Mouse (Mus musculus): ENCODE results near the gene Irgq. TPM values are rescaled to one million over a fixed set of nuclear protein-coding genes. Genes with fewer than 3 reads are reported as not detected.

Irgq gene
- polyA plus RNA-seq, 1 experiment, result 12.3 TPM

DNA sequence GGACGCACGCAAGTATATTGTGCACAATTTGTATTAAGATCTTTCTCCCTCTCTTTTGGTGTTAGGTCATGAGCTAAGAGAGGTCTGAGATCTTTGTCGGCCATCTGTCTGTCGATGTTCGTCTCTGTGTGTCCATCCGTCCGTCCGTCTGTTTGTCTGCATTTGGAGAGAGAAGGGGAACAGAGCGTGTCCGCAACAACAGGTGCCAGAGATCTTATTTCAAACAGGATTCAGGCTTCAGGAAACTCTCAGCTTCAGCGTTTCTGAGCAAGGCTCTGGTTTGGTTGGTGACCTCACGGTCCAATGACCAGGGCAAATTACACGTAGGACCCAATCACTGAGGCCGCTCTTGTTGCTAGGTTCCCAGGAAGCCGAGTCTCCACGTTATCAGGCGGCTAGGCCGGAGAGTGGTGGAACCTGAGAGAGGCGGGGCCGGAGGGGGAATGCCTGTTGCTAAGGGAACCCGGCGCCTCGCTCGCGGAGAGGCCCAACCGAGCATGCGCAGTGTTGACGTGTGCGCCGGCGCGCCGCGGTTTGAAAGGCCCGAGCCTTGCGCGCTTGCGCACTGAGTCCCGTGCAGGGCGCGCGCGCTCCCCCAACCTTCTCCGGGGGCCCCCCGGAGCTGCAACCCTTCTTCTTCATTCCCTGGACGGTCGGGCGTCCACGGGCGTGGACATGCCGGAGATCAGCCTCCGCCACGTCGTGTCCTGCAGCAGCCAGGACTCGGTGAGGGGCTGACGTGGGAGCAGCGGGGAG is 16.3 kb downstream of the Irgq start:
- Histone ChIP-seq H3K4me1 (ENCODE audit: control insufficient read depth, insufficient read depth, insufficient read length, low read length) (peaks cover 3% of the 10 kb centered on the region), H3K27ac (ENCODE audit: insufficient read depth, low read depth, low read length) (peak overlapping the region; percentile 64), H3K4me3 (ENCODE audit: low read depth, low read length) (peak overlapping the region; percentile 85), H3K36me3 (ENCODE audit: control insufficient read depth, insufficient read depth, low read length) (no peaks in the 10 kb centered on the region), H3K27me3 (ENCODE audit: control insufficient read depth, insufficient read depth, low read length) (no peaks in the 10 kb centered on the region)
- WGBS, result under 1% methylated on average over 57 of the region's 57 CpGs
- TF ChIP-seq CTCF (IDR thresholded peaks at IDR 0.05; ENCODE audit: extremely low read depth, insufficient read length, insufficient replicate concordance, low read depth, low read length) (no peak), POLR2A (IDR thresholded peaks at IDR 0.05; ENCODE audit: low read depth, low read length) (peak; percentile 36; the same call in 1 of the 2 replicates)

DNA sequence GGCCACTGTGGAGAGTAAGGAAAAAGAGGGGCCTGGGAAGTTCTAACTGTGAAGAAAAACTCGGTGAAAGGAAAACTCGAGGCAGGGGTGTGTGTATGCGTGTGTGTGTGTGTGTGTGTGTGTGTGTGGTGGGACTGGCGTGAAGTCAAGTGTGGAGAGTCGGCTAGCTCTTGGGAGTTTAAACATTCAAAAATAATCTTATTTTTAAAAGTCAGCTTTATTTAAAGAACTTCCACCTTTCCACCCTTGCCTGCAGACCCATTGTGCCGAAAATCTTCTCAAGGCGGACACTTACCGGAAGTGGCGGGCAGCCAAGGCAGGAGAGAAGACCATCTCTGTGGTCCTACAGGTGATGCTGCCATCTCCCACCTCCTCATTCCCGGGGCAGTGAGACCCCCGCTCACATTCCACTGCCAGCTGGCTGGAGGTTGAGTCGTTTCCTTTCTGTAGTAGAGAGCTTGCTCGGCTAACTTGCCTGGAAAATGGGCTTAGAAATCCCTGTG is 17.1 kb downstream of the Irgq start:
- no peaks in the 10 kb centered on the region for H3K27me3 ChIP-seq (ENCODE audit: control insufficient read depth, insufficient read depth, low read length)
- no peak overlapping the region for H3K27ac ChIP-seq (ENCODE audit: insufficient read depth, low read depth, low read length)
- TF ChIP-seq CTCF (IDR thresholded peaks at IDR 0.05; ENCODE audit: extremely low read depth, insufficient read length, insufficient replicate concordance, low read depth, low read length), result no peak
- WGBS, result 22% methylated on average over 13 of the region's 13 CpGs
- peaks cover 3% of the 10 kb centered on the region for H3K4me1 ChIP-seq (ENCODE audit: control insufficient read depth, insufficient read depth, insufficient read length, low read length)
- no peaks in the 10 kb centered on the region; the same call in 1 of the 2 replicates for H3K36me3 ChIP-seq (ENCODE audit: control insufficient read depth, insufficient read depth, low read length)
- H3K4me3 ChIP-seq (ENCODE audit: low read depth, low read length), result peak overlapping the region; percentile 85

DNA sequence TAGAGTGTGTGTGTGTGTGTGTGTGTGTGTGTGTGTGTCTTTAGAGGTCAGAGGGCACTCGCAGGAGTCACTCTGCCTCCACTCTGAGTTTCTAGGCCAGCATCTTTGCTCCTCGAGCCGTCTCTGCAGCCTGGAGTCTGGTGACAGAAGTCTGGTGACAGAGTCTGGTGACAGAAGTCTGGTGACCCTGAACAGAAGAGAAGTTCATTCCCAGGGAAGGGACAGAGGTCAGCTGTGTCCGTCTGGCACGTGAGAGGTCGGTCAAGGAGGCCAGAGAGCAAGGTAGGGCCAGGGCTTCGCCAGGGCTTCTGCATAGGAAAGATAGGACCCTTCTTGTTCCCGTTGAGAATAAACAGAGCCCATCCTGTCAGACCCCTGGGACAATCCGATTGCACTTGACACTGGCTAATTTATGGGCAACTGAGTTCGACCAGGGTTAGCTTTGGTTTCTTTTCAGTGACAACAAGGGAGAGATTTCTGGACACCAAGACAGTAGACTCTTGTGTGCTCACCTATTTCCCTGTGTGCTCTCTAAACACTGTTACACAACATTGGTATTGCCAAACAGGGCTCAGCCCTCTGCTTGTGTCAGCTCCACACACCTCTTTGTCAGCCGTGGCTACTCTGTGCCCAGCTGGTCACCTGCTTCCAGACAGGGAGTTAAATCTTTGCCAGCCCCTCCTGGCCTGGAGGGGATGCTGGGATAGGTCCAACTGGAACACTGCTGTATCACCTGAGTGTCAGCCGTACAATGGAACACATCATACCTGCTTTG is 21.7 kb downstream of the Irgq start:
- no peak overlapping the region for H3K27ac ChIP-seq (ENCODE audit: insufficient read depth, low read depth, low read length)
- H3K4me3 ChIP-seq (ENCODE audit: low read depth, low read length), result no peak overlapping the region
- H3K27me3 ChIP-seq (ENCODE audit: control insufficient read depth, insufficient read depth, low read length), result no peaks in the 10 kb centered on the region
- TF ChIP-seq CTCF (IDR thresholded peaks at IDR 0.05; ENCODE audit: extremely low read depth, insufficient read length, insufficient replicate concordance, low read depth, low read length) (no peak), POLR2A (IDR thresholded peaks at IDR 0.05; ENCODE audit: low read depth, low read length) (no peak)
- WGBS, result 86% methylated on average over 12 of the region's 12 CpGs
- H3K4me1 ChIP-seq (ENCODE audit: control insufficient read depth, insufficient read depth, insufficient read length, low read length), result no peaks in the 10 kb centered on the region; the same call in 1 of the 2 replicates
- H3K36me3 ChIP-seq (ENCODE audit: control insufficient read depth, insufficient read depth, low read length), result no peaks in the 10 kb centered on the region; the same call in 1 of the 2 replicates

DNA sequence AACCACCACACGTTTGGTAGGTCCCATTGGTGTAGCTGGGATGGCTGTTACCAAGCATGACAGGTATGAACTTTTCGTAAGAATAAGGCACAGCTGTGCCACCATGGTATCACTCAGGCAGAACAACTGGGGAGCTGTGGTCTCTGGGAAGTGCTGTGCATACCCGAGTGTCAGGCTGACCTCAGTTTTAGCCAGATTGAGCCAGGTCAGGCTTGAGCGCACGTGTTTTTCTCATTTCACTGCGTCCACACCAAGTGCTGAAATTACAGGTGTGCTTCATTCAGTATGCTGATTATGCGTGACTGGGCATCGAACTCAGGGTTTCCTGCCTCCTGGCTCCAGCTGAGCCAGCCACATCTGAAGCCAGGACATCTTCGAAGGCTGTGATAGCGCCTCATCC is 25.3 kb downstream of the Irgq start:
- no peaks in the 10 kb centered on the region for H3K4me1 ChIP-seq (ENCODE audit: control insufficient read depth, insufficient read depth, insufficient read length, low read length)
- peaks cover 3% of the 10 kb centered on the region for H3K36me3 ChIP-seq (ENCODE audit: control insufficient read depth, insufficient read depth, low read length)
- no peak overlapping the region for H3K27ac ChIP-seq (ENCODE audit: insufficient read depth, low read depth, low read length)
- 91% methylated on average over 10 of the region's 10 CpGs for WGBS
- no peak overlapping the region for H3K4me3 ChIP-seq (ENCODE audit: low read depth, low read length)
- TF ChIP-seq POLR2A (IDR thresholded peaks at IDR 0.05; ENCODE audit: low read depth, low read length) (no peak), CTCF (IDR thresholded peaks at IDR 0.05; ENCODE audit: extremely low read depth, insufficient read length, insufficient replicate concordance, low read depth, low read length) (no peak)
- H3K27me3 ChIP-seq (ENCODE audit: control insufficient read depth, insufficient read depth, low read length), result no peaks in the 10 kb centered on the region

DNA sequence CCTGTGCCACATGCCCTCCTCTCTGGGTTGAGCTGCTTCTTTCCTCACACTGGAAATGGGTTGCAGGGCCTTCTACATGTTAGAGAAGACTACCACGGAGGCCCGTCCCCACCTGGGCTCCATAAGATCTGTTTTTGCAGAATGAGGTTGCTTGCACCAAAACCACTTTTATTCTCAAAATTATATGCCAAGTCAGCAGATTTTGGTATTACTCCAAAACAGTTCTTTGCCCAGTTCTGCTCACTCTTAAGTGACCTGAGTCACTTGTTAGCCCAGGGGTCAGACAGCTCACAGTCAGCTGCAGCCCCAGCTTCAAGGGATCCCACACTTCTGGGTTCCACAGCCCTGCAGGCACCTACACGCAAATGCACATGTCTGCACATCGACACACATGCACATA is 31.0 kb downstream of the Irgq start:
- no peak overlapping the region for H3K27ac ChIP-seq (ENCODE audit: insufficient read depth, low read depth, low read length)
- whole genome bisulfite sequencing, result 93% methylated on average over 4 of the region's 4 CpGs

DNA sequence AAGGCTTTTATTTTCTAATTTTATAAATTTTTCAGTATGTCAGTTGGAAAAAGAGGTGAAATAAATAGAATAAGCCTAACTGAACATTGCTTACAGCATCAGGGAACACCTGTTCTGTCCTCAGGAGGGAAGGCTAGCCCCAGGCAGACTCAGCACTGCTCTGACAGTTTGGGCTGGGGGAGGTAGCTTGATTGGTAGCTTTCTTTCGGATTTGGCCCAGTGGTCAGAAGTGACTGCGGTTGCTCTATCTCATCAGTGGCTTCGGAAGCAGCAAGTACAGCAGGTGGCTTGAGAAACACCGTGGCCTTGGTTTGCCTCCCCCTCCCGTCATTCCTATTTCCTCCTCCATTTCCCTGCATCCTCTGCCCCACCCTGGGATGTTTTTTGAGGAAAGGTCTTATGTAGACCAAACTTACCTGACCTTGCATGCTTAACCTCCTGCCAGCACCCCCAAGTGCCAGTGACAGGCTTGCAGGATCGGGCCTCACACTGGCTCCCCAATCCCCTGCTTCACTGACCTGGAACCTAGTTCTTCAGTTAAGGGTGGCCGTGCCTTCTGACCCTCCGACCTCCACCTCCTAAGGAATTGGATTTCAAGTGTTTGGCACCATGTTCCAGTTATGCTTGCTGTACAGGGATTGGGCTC is 32.8 kb downstream of the Irgq start:
- WGBS, result 90% methylated on average over 8 of the region's 8 CpGs

More for the DNA sequence above, 31.0 kb downstream of the Irgq start:
- no peak overlapping the region for H3K4me3 ChIP-seq (ENCODE audit: low read depth, low read length)
- TF ChIP-seq POLR2A (IDR thresholded peaks at IDR 0.05; ENCODE audit: low read depth, low read length), result no peak
- no peak for TF ChIP-seq CTCF (IDR thresholded peaks at IDR 0.05; ENCODE audit: extremely low read depth, insufficient read length, insufficient replicate concordance, low read depth, low read length)
- H3K4me1 ChIP-seq (ENCODE audit: control insufficient read depth, insufficient read depth, insufficient read length, low read length), result no peaks in the 10 kb centered on the region
- H3K36me3 ChIP-seq (ENCODE audit: control insufficient read depth, insufficient read depth, low read length), result peaks cover 7% of the 10 kb centered on the region
- H3K27me3 ChIP-seq (ENCODE audit: control insufficient read depth, insufficient read depth, low read length), result no peaks in the 10 kb centered on the region

More for the DNA sequence above, 32.8 kb downstream of the Irgq start:
- peaks cover 22% of the 10 kb centered on the region for H3K36me3 ChIP-seq (ENCODE audit: control insufficient read depth, insufficient read depth, low read length)
- H3K4me1 ChIP-seq (ENCODE audit: control insufficient read depth, insufficient read depth, insufficient read length, low read length), result no peaks in the 10 kb centered on the region
- no peaks in the 10 kb centered on the region for H3K27me3 ChIP-seq (ENCODE audit: control insufficient read depth, insufficient read depth, low read length)
- TF ChIP-seq CTCF (IDR thresholded peaks at IDR 0.05; ENCODE audit: extremely low read depth, insufficient read length, insufficient replicate concordance, low read depth, low read length) (no peak), POLR2A (IDR thresholded peaks at IDR 0.05; ENCODE audit: low read depth, low read length) (no peak)
- no peak overlapping the region for H3K4me3 ChIP-seq (ENCODE audit: low read depth, low read length)
- no peak overlapping the region for H3K27ac ChIP-seq (ENCODE audit: insufficient read depth, low read depth, low read length)

Measured in small intestine, adult 2 months (tissue).